Mouse (Mus musculus): ENCODE measurements around the gene Elmo1. TPM values are rescaled to one million over a fixed set of nuclear protein-coding genes. Genes with fewer than 3 reads are reported as not detected.
"Not testable (repeated sequence)": the region's sequence is repeated elsewhere in the genome, so short reads cannot be mapped to it uniquely, and the experiment has no call there.

Elmo1 gene
- polyA plus RNA-seq, 1 experiment, result 0.40 TPM

GRCm38 (mm10) chr13:20623071-20623850 lies 532.9 kb downstream of the Elmo1 start:
- no peak overlapping the region for H3K4me3 ChIP-seq
- H3K4me2 ChIP-seq (ENCODE audit: low read depth), result no peak overlapping the region
- no peak for TF ChIP-seq USF1 (IDR thresholded peaks at IDR 0.05; ENCODE audit: low read depth)
- TF ChIP-seq MYOG (IDR thresholded peaks at IDR 0.05; ENCODE audit: control insufficient read depth in 1 of 3, insufficient read depth in 1 of 3, insufficient read length in 2 of 3, low read depth in 2 of 3), result no peak
- no peak for TF ChIP-seq TCF12 (IDR thresholded peaks at IDR 0.05; ENCODE audit: insufficient read depth, poor library complexity, severe bottlenecking)
- TF ChIP-seq SRF (IDR thresholded peaks at IDR 0.05; ENCODE audit: control insufficient read depth, insufficient read length, low read depth), result no peak
- no peak for TF ChIP-seq POLR2A (IDR thresholded peaks at IDR 0.05; ENCODE audit: insufficient read length, low read depth)
- no peak for TF ChIP-seq TCF3 (IDR thresholded peaks at IDR 0.05; ENCODE audit: insufficient read length, low read depth)
- TF ChIP-seq POLR2AphosphoS2 (IDR thresholded peaks at IDR 0.05; ENCODE audit: insufficient read length, low read depth), result no peak
- no peak for TF ChIP-seq E2F4 (IDR thresholded peaks at IDR 0.05; ENCODE audit: insufficient read depth)
- H3K36me3 ChIP-seq (ENCODE audit: control insufficient read depth, insufficient read depth), result no peaks in the 10 kb centered on the region
- no peak overlapping the region for H3ac ChIP-seq (ENCODE audit: control insufficient read depth, insufficient read length)
- H3K27me3 ChIP-seq (ENCODE audit: control insufficient read depth, insufficient read depth, insufficient read length), result no peaks in the 10 kb centered on the region
- H3K79me2 ChIP-seq (ENCODE audit: control insufficient read depth, insufficient read depth), result no peaks in the 10 kb centered on the region

DNA sequence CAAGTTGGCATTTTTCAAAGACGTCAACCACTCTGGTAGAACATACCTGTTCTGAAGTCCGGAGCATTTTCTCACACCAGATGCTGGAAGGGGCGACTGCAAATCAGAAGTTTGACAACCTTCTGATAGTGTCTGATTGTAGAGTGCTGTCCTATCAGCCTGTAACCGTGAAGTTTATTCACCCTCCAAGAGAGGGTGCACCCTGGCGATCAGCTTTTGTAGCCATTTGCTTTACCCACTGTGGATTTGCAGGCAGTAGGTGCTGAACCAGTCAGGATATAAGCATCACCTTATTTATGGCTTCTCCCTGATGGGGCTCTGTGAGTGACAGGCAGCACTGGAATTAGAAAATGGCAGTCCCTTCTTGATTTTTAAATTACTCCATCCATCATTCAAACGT lies 537.4 kb downstream of the Elmo1 start:
- H3K27me3 ChIP-seq (ENCODE audit: control insufficient read depth, insufficient read depth, insufficient read length), result no peaks in the 10 kb centered on the region
- no peak overlapping the region for H3ac ChIP-seq (ENCODE audit: control insufficient read depth, insufficient read length)
- TF ChIP-seq POLR2AphosphoS2 (IDR thresholded peaks at IDR 0.05; ENCODE audit: insufficient read length, low read depth) (no peak), TCF3 (IDR thresholded peaks at IDR 0.05; ENCODE audit: insufficient read length, low read depth) (no peak), TCF12 (IDR thresholded peaks at IDR 0.05; ENCODE audit: insufficient read depth, poor library complexity, severe bottlenecking) (no peak), MAX (IDR thresholded peaks at IDR 0.05; ENCODE audit: low read depth) (no peak), SRF (IDR thresholded peaks at IDR 0.05; ENCODE audit: control insufficient read depth, insufficient read length, low read depth) (no peak), REST (IDR thresholded peaks at IDR 0.05; ENCODE audit: insufficient read depth, insufficient read length) (no peak), POLR2A (IDR thresholded peaks at IDR 0.05; ENCODE audit: insufficient read length, low read depth) (no peak), CEBPB (IDR thresholded peaks at IDR 0.05; ENCODE audit: insufficient read depth, poor library complexity, severe bottlenecking) (no peak), MYOG (IDR thresholded peaks at IDR 0.05; ENCODE audit: control insufficient read depth in 1 of 3, insufficient read depth in 1 of 3, insufficient read length in 2 of 3, low read depth in 2 of 3) (no peak), E2F4 (IDR thresholded peaks at IDR 0.05; ENCODE audit: insufficient read depth) (no peak), USF1 (IDR thresholded peaks at IDR 0.05; ENCODE audit: low read depth) (no peak), MYOD1 (IDR thresholded peaks at IDR 0.05; ENCODE audit: control insufficient read depth in 1 of 3, insufficient read length in 2 of 3, low read depth in 2 of 3) (no peak)
- H3K79me2 ChIP-seq (ENCODE audit: control insufficient read depth, insufficient read depth), result no peaks in the 10 kb centered on the region
- no peak overlapping the region for H3K4me3 ChIP-seq
- no peaks in the 10 kb centered on the region for H3K36me3 ChIP-seq (ENCODE audit: control insufficient read depth, insufficient read depth)
- H3K4me2 ChIP-seq (ENCODE audit: low read depth), result no peak overlapping the region

DNA sequence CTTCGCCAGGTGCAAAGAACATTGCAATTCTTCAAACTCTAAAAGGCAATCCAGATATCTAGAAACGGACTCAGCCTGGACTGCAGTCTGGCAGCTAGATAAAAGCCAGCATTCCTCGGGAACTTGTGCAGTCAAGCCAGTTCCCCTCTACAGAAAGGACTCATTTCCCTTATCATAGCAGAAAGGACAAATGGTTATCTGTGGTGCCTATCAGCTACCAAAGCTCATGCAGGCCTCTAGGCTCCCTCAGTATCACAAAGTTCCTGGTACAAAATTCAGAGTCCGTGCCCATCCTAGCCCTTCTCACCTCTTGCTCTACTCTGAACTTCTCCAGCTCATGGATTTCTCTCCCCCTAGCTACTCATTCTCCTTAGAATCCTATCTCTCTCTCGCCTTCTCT lies 542.1 kb downstream of the Elmo1 start:
- Histone ChIP-seq H3K79me2 (ENCODE audit: control insufficient read depth, insufficient read depth) (no peaks in the 10 kb centered on the region), H3ac (ENCODE audit: control insufficient read depth, insufficient read length) (no peak overlapping the region), H3K27me3 (ENCODE audit: control insufficient read depth, insufficient read depth, insufficient read length) (no peaks in the 10 kb centered on the region), H3K36me3 (ENCODE audit: control insufficient read depth, insufficient read depth) (no peaks in the 10 kb centered on the region), H3K4me3 (no peak overlapping the region), H3K4me2 (ENCODE audit: low read depth) (no peak overlapping the region)
- TF ChIP-seq CEBPB (IDR thresholded peaks at IDR 0.05; ENCODE audit: insufficient read depth, poor library complexity, severe bottlenecking), result no peak
- TF ChIP-seq POLR2AphosphoS2 (IDR thresholded peaks at IDR 0.05; ENCODE audit: insufficient read length, low read depth), result no peak
- TF ChIP-seq MYOD1 (IDR thresholded peaks at IDR 0.05; ENCODE audit: control insufficient read depth in 1 of 3, insufficient read length in 2 of 3, low read depth in 2 of 3), result no peak
- TF ChIP-seq SRF (IDR thresholded peaks at IDR 0.05; ENCODE audit: control insufficient read depth, insufficient read length, low read depth), result no peak
- no peak for TF ChIP-seq POLR2A (IDR thresholded peaks at IDR 0.05; ENCODE audit: insufficient read length, low read depth)
- no peak for TF ChIP-seq TCF3 (IDR thresholded peaks at IDR 0.05; ENCODE audit: insufficient read length, low read depth)
- TF ChIP-seq USF1 (IDR thresholded peaks at IDR 0.05; ENCODE audit: low read depth), result no peak
- no peak for TF ChIP-seq REST (IDR thresholded peaks at IDR 0.05; ENCODE audit: insufficient read depth, insufficient read length)
- TF ChIP-seq E2F4 (IDR thresholded peaks at IDR 0.05; ENCODE audit: insufficient read depth), result no peak
- no peak for TF ChIP-seq MAX (IDR thresholded peaks at IDR 0.05; ENCODE audit: low read depth)
- no peak for TF ChIP-seq TCF12 (IDR thresholded peaks at IDR 0.05; ENCODE audit: insufficient read depth, poor library complexity, severe bottlenecking)
- TF ChIP-seq MYOG (IDR thresholded peaks at IDR 0.05; ENCODE audit: control insufficient read depth in 1 of 3, insufficient read depth in 1 of 3, insufficient read length in 2 of 3, low read depth in 2 of 3), result no peak

DNA sequence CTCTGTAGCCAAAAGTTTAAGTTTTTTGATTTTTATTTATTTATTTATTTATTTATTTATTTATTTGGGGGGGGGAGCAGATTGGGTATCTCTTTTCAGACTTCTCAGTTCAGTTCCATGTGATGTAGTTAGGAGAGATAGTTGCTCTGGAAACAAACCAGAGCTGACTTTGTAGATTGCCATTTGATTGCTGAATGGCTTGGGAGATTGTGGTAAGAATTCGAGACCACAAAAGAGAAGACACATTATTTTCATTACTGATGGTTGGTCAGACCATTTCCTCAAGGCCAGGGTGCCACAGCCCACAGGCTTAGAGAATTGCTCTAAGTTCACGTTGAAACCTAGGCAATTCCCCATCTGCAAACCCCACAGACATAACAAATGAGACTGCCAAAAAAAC lies 544.3 kb downstream of the Elmo1 start:
- H3K36me3 ChIP-seq (ENCODE audit: control insufficient read depth, insufficient read depth); H3K4me3 ChIP-seq; H3K27me3 ChIP-seq (ENCODE audit: control insufficient read depth, insufficient read depth, insufficient read length); H3K4me2 ChIP-seq (ENCODE audit: low read depth); H3ac ChIP-seq (ENCODE audit: control insufficient read depth, insufficient read length); H3K79me2 ChIP-seq (ENCODE audit: control insufficient read depth, insufficient read depth): not testable (repeated sequence)

DNA sequence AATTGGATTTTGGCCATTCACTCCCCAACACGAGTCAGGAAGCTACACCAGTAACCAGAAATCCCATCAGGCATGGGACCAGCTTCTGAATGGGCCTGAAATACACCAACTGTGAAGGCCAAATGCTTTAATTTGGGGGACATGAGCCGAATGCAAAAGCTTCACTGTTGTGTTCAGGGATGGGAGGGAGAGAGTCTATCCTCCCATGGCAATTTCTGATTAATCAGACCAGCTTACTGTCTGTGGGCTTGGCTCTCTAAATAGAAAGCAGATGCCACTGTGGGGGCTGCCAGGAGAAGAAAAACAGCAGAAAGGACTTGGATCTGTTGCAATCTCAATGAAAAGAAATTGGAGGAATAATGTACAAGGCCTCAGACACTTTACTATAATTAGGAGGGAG lies 545.2 kb downstream of the Elmo1 start:
- no peaks in the 10 kb centered on the region for H3K79me2 ChIP-seq (ENCODE audit: control insufficient read depth, insufficient read depth)
- H3ac ChIP-seq (ENCODE audit: control insufficient read depth, insufficient read length), result no peak overlapping the region
- H3K4me3 ChIP-seq, result no peak overlapping the region
- H3K36me3 ChIP-seq (ENCODE audit: control insufficient read depth, insufficient read depth), result no peaks in the 10 kb centered on the region
- H3K27me3 ChIP-seq (ENCODE audit: control insufficient read depth, insufficient read depth, insufficient read length), result no peaks in the 10 kb centered on the region
- TF ChIP-seq MAX (IDR thresholded peaks at IDR 0.05; ENCODE audit: low read depth), result no peak
- no peak for TF ChIP-seq MYOD1 (IDR thresholded peaks at IDR 0.05; ENCODE audit: control insufficient read depth in 1 of 3, insufficient read length in 2 of 3, low read depth in 2 of 3)
- no peak for TF ChIP-seq E2F4 (IDR thresholded peaks at IDR 0.05; ENCODE audit: insufficient read depth)
- TF ChIP-seq MYOG (IDR thresholded peaks at IDR 0.05; ENCODE audit: control insufficient read depth in 1 of 3, insufficient read depth in 1 of 3, insufficient read length in 2 of 3, low read depth in 2 of 3), result no peak
- TF ChIP-seq TCF12 (IDR thresholded peaks at IDR 0.05; ENCODE audit: insufficient read depth, poor library complexity, severe bottlenecking), result no peak
- no peak overlapping the region for H3K4me2 ChIP-seq (ENCODE audit: low read depth)
